Mouse (Mus musculus) forebrain, embryonic 11.5 days (tissue): ENCODE data around the gene Ocel1. TPM values are rescaled to one million over a fixed set of nuclear protein-coding genes. Genes with fewer than 3 reads are reported as not detected.

ENCODE experiments used
- ATAC-seq: fragments of 200-750 bp; cut with Nextera tagmentation; replicated peaks from 2 replicates; pipeline ENCODE4 v1.8.0; 2017; ENCODE audit warnings: moderate TSS enrichment; ENCODE audit not compliant: low FRiP score
- DNase-seq: peaks from one replicate; pipeline ENCODE4 v3.0.0-alpha.2; 2017; ENCODE audit warnings: low spot score
- H3K27ac ChIP-seq: fragments of 300-500 bp; sonication (generic); 2 replicates; pipeline ENCODE4 v1.5.1; 2014; ENCODE audit warnings: low read depth, low read length
- H3K27me3 ChIP-seq: fragments of 300-500 bp; sonication (generic); 2 replicates; pipeline ENCODE4 v1.6.1; 2014; ENCODE audit warnings: mild to moderate bottlenecking, low read length, mixed read lengths; ENCODE audit not compliant: control insufficient read depth, insufficient read depth
- H3K36me3 ChIP-seq: fragments of 300-500 bp; sonication (generic); 2 replicates; pipeline ENCODE4 v1.6.1; 2014; ENCODE audit warnings: mild to moderate bottlenecking, low read length, moderate library complexity, mixed read lengths; ENCODE audit not compliant: control insufficient read depth, insufficient read depth
- H3K4me1 ChIP-seq: fragments of 300-500 bp; sonication (generic); replicated peaks from 2 replicates; pipeline ENCODE4 v1.6.1; 2014; ENCODE audit warnings: low read length, mixed read lengths; ENCODE audit not compliant: control insufficient read depth, insufficient read depth
- H3K4me2 ChIP-seq: fragments of 300-500 bp; sonication (generic); 2 replicates; pipeline ENCODE4 v1.6.1; 2014; ENCODE audit warnings: low read depth, mild to moderate bottlenecking, low read length, moderate library complexity, mixed read lengths; ENCODE audit not compliant: severe bottlenecking
- H3K4me3 ChIP-seq: fragments of 300-500 bp; sonication (generic); 2 replicates; pipeline ENCODE4 v1.5.1; 2014; ENCODE audit warnings: low read depth, low read length
- H3K9ac ChIP-seq: fragments of 300-500 bp; sonication (generic); 2 replicates; pipeline ENCODE4 v1.6.1; 2014; ENCODE audit warnings: low read length
- H3K9me3 ChIP-seq: fragments of 300-500 bp; sonication (generic); 2 replicates; pipeline ENCODE4 v1.6.1; 2016; ENCODE audit warnings: low read length, mixed read lengths; ENCODE audit not compliant: control insufficient read depth
- WGBS: fragments of 180-500 bp; shearing (Covaris S2); extraction: QIAGEN DNeasy Blood & Tissue Kit; methylation state at CpG from one replicate; pipeline ENCODE4 v1.1.7; 2014; 5-methylcytosine and 5-hydroxymethylcytosine counted together
- polyA plus RNA-seq: library from polyadenylated mRNA; unstranded; fragments of >200 nt; fragmentation: Nextera tagmentation; extraction: Ambion mirVana; gene quantifications from 2 replicates; pipeline ENCODE4 v1.2.1, GENCODE M21; 2014

Gene Ocel1
- polyA plus RNA-seq, 1 experiment from 2014 or later = 3.3 TPM

DNA sequence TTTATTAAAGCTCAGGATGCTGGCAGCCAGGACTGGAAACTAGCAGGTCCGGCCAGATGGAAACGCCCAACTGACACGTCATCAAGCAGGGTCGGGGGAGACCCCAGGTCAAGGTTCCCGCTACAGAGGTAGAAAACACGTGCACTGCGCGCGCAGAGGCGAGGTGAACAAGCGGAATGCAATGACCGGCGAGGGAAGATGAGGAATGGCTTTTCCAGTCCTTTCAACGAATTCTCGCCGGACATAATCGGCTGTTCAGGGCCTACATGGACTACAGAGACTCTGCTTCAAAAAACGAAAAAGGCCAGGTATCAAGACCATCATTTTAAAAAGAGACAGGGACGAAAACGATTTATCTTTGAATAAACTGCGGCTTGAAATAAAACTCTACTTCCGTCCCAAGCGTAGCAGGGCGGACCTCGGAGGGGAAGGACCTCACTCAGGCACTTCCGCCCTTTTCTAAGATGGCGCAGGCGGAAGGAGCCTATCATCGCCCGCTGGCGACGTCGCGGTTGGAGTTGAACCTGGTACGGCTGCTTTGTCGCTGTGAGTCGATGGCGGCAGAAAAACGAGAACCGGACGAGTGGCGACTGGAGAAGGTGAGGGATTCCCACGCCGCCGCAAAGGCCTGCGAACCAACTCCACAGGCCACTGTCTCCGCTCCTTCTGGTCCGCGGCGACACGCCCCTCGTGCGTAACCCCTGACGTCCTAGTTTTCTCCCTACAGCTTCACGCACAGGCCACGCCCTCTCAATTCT lies 4.1 kb upstream of the Ocel1 start, which contains the start of gene Use1:
Use1 (plus strand) TSS at position 78 of the 758 bp plus-strand sequence.
- no peaks in the 10 kb centered on the region for H3K27me3 ChIP-seq
- peak within 1 kb of the TSS; percentile 39 for H3K27ac ChIP-seq
- no peaks in the 10 kb centered on the region; the same call in 1 of the 2 replicates for H3K36me3 ChIP-seq
- H3K4me1 ChIP-seq = peaks cover 9% of the 10 kb centered on the region; the same call in 1 of the 2 replicates
- WGBS = under 1% methylated on average over 56 of the region's 56 CpGs
- ATAC-seq = peak; percentile 80
- peak within 1 kb of the TSS; percentile 59 for H3K4me3 ChIP-seq
- H3K9me3 ChIP-seq = no peaks in the 10 kb centered on the region
- DNase-seq = peak; percentile 91
- peak within 1 kb of the TSS; percentile 63 for H3K9ac ChIP-seq
- H3K4me2 ChIP-seq = peak within 1 kb of the TSS; percentile 60

DNA sequence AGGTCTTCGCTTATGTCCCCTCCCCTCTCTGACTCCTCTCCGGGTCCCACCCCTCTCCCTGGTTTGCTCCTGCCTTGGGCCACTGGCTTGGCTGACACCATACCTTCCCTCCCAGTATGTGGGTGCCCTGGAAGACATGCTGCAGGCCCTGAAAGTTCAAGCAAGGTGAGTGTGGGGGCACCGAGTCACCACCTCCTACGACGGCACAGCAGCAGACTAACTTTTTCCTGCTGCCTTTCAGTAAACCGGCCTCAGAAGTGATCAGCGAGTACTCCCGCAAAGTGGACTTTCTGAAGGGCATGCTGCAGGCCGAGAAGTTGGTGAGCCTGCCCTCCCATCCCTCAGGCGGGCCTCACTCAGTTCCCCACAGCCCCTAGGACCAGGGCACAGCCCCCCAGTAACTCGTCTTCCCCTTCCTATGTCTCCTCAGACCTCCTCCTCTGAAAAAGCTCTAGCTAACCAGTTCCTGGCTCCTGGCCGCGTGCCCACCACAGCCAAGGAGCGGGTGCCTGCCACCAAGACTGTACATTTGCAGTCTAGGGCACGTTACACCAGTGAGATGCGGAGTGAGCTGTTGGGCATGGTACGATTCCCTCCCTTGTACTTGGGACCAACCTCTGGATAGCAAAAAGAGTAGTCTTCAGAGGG lies 3.4 kb upstream of the Ocel1 start:
- ATAC-seq (no peak; the same call in 1 of the 2 replicates), DNase-seq (no peak)
- Histone ChIP-seq H3K4me2 (peak overlapping the region; percentile 60), H3K4me1 (peaks cover 9% of the 10 kb centered on the region; the same call in 1 of the 2 replicates), H3K9me3 (no peaks in the 10 kb centered on the region), H3K27ac (peak overlapping the region; percentile 39; the same call in 1 of the 2 replicates), H3K9ac (peak overlapping the region; percentile 63), H3K36me3 (no peaks in the 10 kb centered on the region; the same call in 1 of the 2 replicates), H3K27me3 (no peaks in the 10 kb centered on the region), H3K4me3 (peak overlapping the region; percentile 59)
- WGBS = 61% methylated on average over 17 of the region's 17 CpGs

- H3K27ac ChIP-seq = no peak overlapping the region
- no peaks in the 10 kb centered on the region; the same call in 1 of the 2 replicates for H3K36me3 ChIP-seq
- DNase-seq (no peak), ATAC-seq (no peak)
- H3K4me1 ChIP-seq = peaks cover 9% of the 10 kb centered on the region; the same call in 1 of the 2 replicates
- H3K9ac ChIP-seq = no peak overlapping the region
- no peaks in the 10 kb centered on the region for H3K27me3 ChIP-seq
- no peak overlapping the region for H3K4me2 ChIP-seq
- H3K9me3 ChIP-seq = no peaks in the 10 kb centered on the region
- no peak overlapping the region for H3K4me3 ChIP-seq
Measured at GRCm38 (mm10) chr8:71368366-71368765, 2.7 kb upstream of the Ocel1 start.

DNA sequence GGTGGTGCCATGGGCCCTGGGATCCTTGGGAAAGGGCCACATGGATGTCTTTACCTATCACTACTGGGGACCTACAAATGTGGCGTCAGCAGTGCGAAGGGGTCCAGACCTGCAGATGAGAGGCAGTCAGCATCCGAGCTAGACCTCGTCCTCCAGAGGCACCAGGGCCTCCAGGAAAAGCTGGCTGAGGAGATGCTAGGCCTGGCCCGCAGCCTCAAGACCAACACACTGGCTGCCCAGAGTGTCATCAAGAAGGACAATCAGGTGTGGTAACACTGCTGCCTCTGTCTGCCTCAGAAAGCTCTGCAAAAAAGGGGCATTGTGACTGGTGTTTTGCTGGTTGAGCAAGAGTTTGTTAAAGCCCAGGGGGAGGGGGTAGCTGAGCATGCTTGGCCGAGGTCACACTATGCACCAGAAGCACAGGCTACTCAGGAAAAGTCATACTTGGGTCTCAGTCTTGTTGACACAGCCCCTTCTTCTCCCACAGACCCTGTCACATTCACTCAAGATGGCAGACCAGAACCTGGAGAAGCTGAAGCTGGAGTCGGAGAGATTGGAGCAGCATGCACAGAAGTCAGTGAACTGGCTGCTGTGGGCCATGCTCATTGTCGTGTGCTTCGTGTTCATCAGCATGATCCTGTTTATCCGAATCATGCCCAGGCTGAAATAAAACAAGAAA lies 1.9 kb upstream of the Ocel1 start:
- Histone ChIP-seq H3K4me2 (no peak overlapping the region), H3K27ac (no peak overlapping the region), H3K9ac (no peak overlapping the region), H3K9me3 (no peaks in the 10 kb centered on the region), H3K27me3 (no peaks in the 10 kb centered on the region), H3K36me3 (no peaks in the 10 kb centered on the region; the same call in 1 of the 2 replicates), H3K4me1 (peaks cover 9% of the 10 kb centered on the region; the same call in 1 of the 2 replicates), H3K4me3 (no peak overlapping the region)
- no peak for ATAC-seq
- WGBS = 92% methylated on average over 10 of the region's 10 CpGs
- DNase-seq = no peak

DNA sequence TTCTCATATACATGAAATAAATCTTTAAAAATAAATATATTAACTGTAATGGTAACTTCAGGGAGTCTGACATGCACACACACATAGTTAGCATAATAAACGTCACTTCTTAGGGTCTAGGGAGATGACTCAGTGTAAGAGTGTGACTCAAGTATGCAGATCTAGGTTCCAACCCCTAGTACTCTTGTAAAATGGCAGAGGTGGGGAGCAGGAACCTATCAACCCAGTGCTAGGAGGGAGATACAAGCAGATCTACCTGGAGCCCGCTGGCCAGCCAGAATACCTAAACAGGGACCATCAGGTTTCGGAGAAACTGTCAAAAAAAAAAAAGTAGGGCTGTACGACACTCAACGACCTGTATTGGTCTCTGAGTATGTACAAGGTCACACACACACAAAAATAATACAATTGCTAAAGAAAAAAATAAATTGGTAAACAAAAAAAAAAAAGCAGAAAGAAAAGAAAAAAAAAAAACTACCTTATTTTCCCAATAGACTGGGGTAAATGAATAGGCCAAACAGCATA lies 325 bp upstream of the Ocel1 start:
- WGBS = 21% methylated on average over 5 of the region's 5 CpGs
- peak overlapping the region; percentile 51 for H3K9ac ChIP-seq
- peak overlapping the region; percentile 42 for H3K4me2 ChIP-seq
- no peak overlapping the region; the same call in 1 of the 2 replicates for H3K27ac ChIP-seq
- DNase-seq (no peak), ATAC-seq (no peak)
- H3K27me3 ChIP-seq = no peaks in the 10 kb centered on the region
- no peaks in the 10 kb centered on the region for H3K9me3 ChIP-seq
- peak overlapping the region; percentile 71 for H3K4me3 ChIP-seq
- no peaks in the 10 kb centered on the region; the same call in 1 of the 2 replicates for H3K36me3 ChIP-seq
- peaks cover 15% of the 10 kb centered on the region for H3K4me1 ChIP-seq

- Histone ChIP-seq H3K27ac (no peak overlapping the region), H3K4me3 (no peak overlapping the region), H3K36me3 (no peaks in the 10 kb centered on the region; the same call in 1 of the 2 replicates), H3K4me1 (peaks cover 22% of the 10 kb centered on the region), H3K4me2 (no peak overlapping the region), H3K9ac (no peak overlapping the region), H3K9me3 (no peaks in the 10 kb centered on the region), H3K27me3 (no peaks in the 10 kb centered on the region)
- WGBS = 88% methylated on average over 12 of the region's 12 CpGs
- no peak for ATAC-seq
- DNase-seq = no peak
Measured at GRCm38 (mm10) chr8:71372427-71372826, 1.3 kb downstream of the Ocel1 start.

DNA sequence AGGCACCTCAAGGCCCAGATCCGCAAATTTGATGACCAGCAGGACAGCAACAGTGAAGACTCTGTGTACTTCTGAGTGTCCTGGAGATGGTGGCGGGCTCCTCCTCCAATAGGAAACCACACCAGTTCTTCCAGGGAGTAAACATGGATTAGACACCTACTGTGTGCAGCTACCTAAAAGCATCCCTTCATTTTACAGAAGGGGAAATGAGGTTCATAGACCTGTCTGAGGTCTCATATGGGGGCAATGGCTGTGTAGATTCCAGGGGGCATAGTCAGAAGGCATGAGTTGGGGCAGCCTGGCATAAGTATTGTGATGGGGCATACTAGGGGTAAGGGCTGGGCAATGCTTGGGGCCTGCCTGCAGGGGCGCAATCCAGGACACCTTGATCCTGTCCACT lies 1.9 kb downstream of the Ocel1 start:
- no peak overlapping the region for H3K4me2 ChIP-seq
- H3K4me3 ChIP-seq = no peak overlapping the region
- H3K4me1 ChIP-seq = peaks cover 18% of the 10 kb centered on the region
- H3K9me3 ChIP-seq = no peaks in the 10 kb centered on the region
- no peak for DNase-seq
- no peak overlapping the region for H3K9ac ChIP-seq
- H3K27me3 ChIP-seq = no peaks in the 10 kb centered on the region
- no peaks in the 10 kb centered on the region; the same call in 1 of the 2 replicates for H3K36me3 ChIP-seq
- no peak for ATAC-seq
- no peak overlapping the region for H3K27ac ChIP-seq
- WGBS = 89% methylated on average over 3 of the region's 3 CpGs

- H3K4me2 ChIP-seq = no peak overlapping the region
- H3K27me3 ChIP-seq = no peaks in the 10 kb centered on the region
- H3K36me3 ChIP-seq = no peaks in the 10 kb centered on the region; the same call in 1 of the 2 replicates
- ATAC-seq (no peak), DNase-seq (no peak)
- H3K4me3 ChIP-seq = no peak overlapping the region
- H3K4me1 ChIP-seq = peaks cover 30% of the 10 kb centered on the region
- WGBS = 76% methylated on average over 17 of the region's 17 CpGs
- no peaks in the 10 kb centered on the region for H3K9me3 ChIP-seq
- H3K9ac ChIP-seq = no peak overlapping the region
- H3K27ac ChIP-seq = no peak overlapping the region
Measured at GRCm38 (mm10) chr8:71374616-71375206, 3.6 kb downstream of the Ocel1 start.
